Mouse (Mus musculus): Measurements from ENCODE around the gene Mbnl2. TPM values are rescaled to one million over a fixed set of nuclear protein-coding genes. Genes with fewer than 3 reads are reported as not detected.

The Mbnl2 gene
- polyA plus RNA-seq, 1 experiment, result 24.6 TPM

GRCm38 (mm10) chr14:120394216-120394615 is 118.7 kb downstream of the Mbnl2 start:
- Histone ChIP-seq H3K4me1 (ENCODE audit: control insufficient read depth, insufficient read depth, low read length) (no peaks in the 10 kb centered on the region; the same call in 1 of the 2 replicates), H3K4me3 (replicated peaks; ENCODE audit: control insufficient read depth, low read depth, low read length) (no peak overlapping the region), H3K27ac (ENCODE audit: control insufficient read depth, insufficient read depth, low read depth, low read length, poor library complexity) (no peak overlapping the region)
- TF ChIP-seq POLR2A (IDR thresholded peaks at IDR 0.05; ENCODE audit: borderline replicate concordance, control insufficient read depth, low read depth, low read length) (no peak), CTCF (IDR thresholded peaks at IDR 0.05; ENCODE audit: control insufficient read depth, insufficient read depth, low read length) (no peak)
- 84% methylated on average over 3 of the region's 3 CpGs for WGBS

GRCm38 (mm10) chr14:120394827-120395226 is 119.4 kb downstream of the Mbnl2 start:
- H3K4me3 ChIP-seq (replicated peaks; ENCODE audit: control insufficient read depth, low read depth, low read length), result no peak overlapping the region
- H3K4me1 ChIP-seq (ENCODE audit: control insufficient read depth, insufficient read depth, low read length), result no peaks in the 10 kb centered on the region; the same call in 1 of the 2 replicates
- no peak overlapping the region for H3K27ac ChIP-seq (ENCODE audit: control insufficient read depth, insufficient read depth, low read depth, low read length, poor library complexity)
- TF ChIP-seq CTCF (IDR thresholded peaks at IDR 0.05; ENCODE audit: control insufficient read depth, insufficient read depth, low read length), result no peak
- no peak for TF ChIP-seq POLR2A (IDR thresholded peaks at IDR 0.05; ENCODE audit: borderline replicate concordance, control insufficient read depth, low read depth, low read length)
- WGBS, result 14% methylated on average over 3 of the region's 3 CpGs

- H3K4me1 ChIP-seq (ENCODE audit: control insufficient read depth, insufficient read depth, low read length), result no peaks in the 10 kb centered on the region; the same call in 1 of the 2 replicates
- no peak for TF ChIP-seq CTCF (IDR thresholded peaks at IDR 0.05; ENCODE audit: control insufficient read depth, insufficient read depth, low read length)
- no peak for TF ChIP-seq POLR2A (IDR thresholded peaks at IDR 0.05; ENCODE audit: borderline replicate concordance, control insufficient read depth, low read depth, low read length)
- 84% methylated on average over 9 of the region's 9 CpGs for WGBS
Observed at GRCm38 (mm10) chr14:120395501-120395900, 120.0 kb downstream of the Mbnl2 start.

DNA sequence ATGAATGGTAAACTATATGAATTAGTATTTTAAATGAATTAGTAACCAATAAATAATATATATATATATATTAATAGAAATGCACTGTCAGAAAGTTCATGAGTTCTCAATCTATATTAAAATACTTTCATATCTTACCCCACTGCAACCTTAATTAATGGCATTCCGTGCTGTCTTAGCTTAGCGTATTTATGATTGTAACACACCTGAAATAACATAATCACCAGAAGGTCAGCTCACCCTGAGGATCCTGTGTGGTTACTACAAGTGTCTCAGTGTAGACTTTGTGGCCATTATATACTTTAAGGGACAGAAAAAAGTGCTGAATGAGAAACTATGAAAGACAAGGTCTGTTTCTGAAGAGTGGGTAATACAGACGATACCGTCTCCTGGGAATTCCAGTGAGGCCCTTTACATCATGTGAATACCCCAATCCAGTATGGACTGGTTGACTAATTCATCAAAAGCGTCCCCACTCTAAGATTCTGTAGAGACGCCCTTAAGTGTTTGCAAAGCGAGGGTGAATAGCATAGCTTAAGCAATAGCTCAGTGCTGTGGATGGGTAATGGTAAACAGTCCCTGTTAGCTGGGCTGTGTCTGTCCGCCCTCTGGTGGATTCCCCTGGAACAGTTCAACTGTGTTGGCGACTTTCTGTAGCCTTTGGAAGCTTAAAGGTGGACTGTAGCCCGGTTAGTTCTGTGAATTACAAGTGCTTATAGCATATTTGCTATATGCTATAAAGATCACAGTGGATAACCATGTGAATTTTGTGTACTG is 122.6 kb downstream of the Mbnl2 start:
- 47% methylated on average over 10 of the region's 10 CpGs for WGBS
- Histone ChIP-seq H3K4me1 (ENCODE audit: control insufficient read depth, insufficient read depth, low read length) (no peaks in the 10 kb centered on the region; the same call in 1 of the 2 replicates), H3K4me3 (replicated peaks; ENCODE audit: control insufficient read depth, low read depth, low read length) (no peak overlapping the region), H3K27ac (ENCODE audit: control insufficient read depth, insufficient read depth, low read depth, low read length, poor library complexity) (no peak overlapping the region)
- TF ChIP-seq CTCF (IDR thresholded peaks at IDR 0.05; ENCODE audit: control insufficient read depth, insufficient read depth, low read length), result peak; percentile 83
- TF ChIP-seq POLR2A (IDR thresholded peaks at IDR 0.05; ENCODE audit: borderline replicate concordance, control insufficient read depth, low read depth, low read length), result no peak

More at GRCm38 (mm10) chr14:120395501-120395900, 120.0 kb downstream of the Mbnl2 start:
- Histone ChIP-seq H3K27ac (ENCODE audit: control insufficient read depth, insufficient read depth, low read depth, low read length, poor library complexity) (no peak overlapping the region), H3K4me3 (replicated peaks; ENCODE audit: control insufficient read depth, low read depth, low read length) (no peak overlapping the region)

GRCm38 (mm10) chr14:120399614-120400013 is 124.1 kb downstream of the Mbnl2 start:
- 38% methylated on average over 6 of the region's 6 CpGs for WGBS
- TF ChIP-seq POLR2A (IDR thresholded peaks at IDR 0.05; ENCODE audit: borderline replicate concordance, control insufficient read depth, low read depth, low read length) (no peak), CTCF (IDR thresholded peaks at IDR 0.05; ENCODE audit: control insufficient read depth, insufficient read depth, low read length) (no peak)
- H3K27ac ChIP-seq (ENCODE audit: control insufficient read depth, insufficient read depth, low read depth, low read length, poor library complexity), result no peak overlapping the region; the same call in 1 of the 2 replicates

DNA sequence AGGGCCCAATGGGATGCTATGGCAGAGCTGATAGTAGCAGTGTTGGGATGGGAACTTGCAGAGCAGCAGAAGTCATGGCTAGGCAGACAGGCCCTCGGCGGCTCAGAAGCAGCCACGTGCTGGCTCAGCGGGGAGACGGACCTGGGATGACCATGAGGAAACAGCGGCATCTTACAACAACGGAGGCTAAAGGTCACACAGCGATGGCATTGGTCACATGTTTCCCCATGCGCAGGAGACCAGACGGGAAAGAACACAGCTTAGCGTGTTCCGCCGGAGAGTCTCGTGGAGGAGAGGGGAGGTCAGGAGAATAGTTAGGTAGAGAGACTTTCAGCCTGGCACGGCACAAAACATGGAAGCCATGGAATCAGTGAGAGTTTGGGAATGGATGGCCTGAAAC is 125.7 kb downstream of the Mbnl2 start:
- WGBS, result 92% methylated on average over 15 of the region's 15 CpGs
- Histone ChIP-seq H3K4me1 (ENCODE audit: control insufficient read depth, insufficient read depth, low read length) (peaks cover 4% of the 10 kb centered on the region; the same call in 1 of the 2 replicates), H3K4me3 (replicated peaks; ENCODE audit: control insufficient read depth, low read depth, low read length) (no peak overlapping the region), H3K27ac (ENCODE audit: control insufficient read depth, insufficient read depth, low read depth, low read length, poor library complexity) (no peak overlapping the region)
- TF ChIP-seq POLR2A (IDR thresholded peaks at IDR 0.05; ENCODE audit: borderline replicate concordance, control insufficient read depth, low read depth, low read length) (no peak), CTCF (IDR thresholded peaks at IDR 0.05; ENCODE audit: control insufficient read depth, insufficient read depth, low read length) (no peak)

More at GRCm38 (mm10) chr14:120399614-120400013, 124.1 kb downstream of the Mbnl2 start:
- Histone ChIP-seq H3K4me3 (replicated peaks; ENCODE audit: control insufficient read depth, low read depth, low read length) (no peak overlapping the region), H3K4me1 (ENCODE audit: control insufficient read depth, insufficient read depth, low read length) (no peaks in the 10 kb centered on the region; the same call in 1 of the 2 replicates)

DNA sequence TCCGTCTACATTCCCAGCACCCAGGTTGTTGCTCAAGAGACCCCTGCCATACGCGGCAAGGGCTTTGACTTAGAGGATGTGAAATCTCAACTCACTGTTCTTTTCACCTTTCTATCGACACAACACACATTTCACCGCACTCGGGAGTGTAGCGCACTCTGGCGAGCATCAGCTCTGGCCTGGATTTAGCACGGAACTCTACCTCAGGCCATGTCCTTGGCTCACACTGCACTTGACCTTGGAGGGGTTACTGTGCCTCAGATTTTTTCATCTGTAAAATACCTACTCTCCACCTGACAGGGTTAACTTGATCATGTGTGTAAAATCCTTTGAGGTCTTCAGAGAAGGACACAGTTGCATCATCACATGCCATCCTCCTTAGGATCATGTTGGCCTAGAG is 127.2 kb downstream of the Mbnl2 start:
- Histone ChIP-seq H3K4me3 (replicated peaks; ENCODE audit: control insufficient read depth, low read depth, low read length) (no peak overlapping the region), H3K4me1 (ENCODE audit: control insufficient read depth, insufficient read depth, low read length) (peaks cover 4% of the 10 kb centered on the region; the same call in 1 of the 2 replicates), H3K27ac (ENCODE audit: control insufficient read depth, insufficient read depth, low read depth, low read length, poor library complexity) (no peak overlapping the region)
- TF ChIP-seq POLR2A (IDR thresholded peaks at IDR 0.05; ENCODE audit: borderline replicate concordance, control insufficient read depth, low read depth, low read length) (no peak), CTCF (IDR thresholded peaks at IDR 0.05; ENCODE audit: control insufficient read depth, insufficient read depth, low read length) (no peak)
- WGBS, result 82% methylated on average over 9 of the region's 9 CpGs

DNA sequence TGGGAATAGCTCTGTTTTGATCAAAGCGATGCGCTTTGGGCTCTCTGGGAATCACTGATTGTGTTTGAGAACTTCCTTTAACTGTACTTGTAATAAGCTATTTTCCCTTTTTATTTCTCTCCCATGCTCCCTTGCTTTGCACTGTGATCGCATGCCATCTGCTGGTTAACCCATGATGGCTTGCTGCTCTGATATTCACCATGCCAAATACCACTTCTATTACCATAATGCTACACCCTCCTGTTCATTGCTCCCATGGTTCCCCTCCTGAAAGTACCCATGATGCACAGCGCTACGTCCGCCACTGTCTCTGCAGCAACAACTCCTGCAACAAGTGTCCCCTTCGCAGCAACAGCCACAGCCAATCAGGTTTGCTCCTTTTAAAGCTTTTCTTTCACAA is 128.9 kb downstream of the Mbnl2 start:
- Histone ChIP-seq H3K27ac (ENCODE audit: control insufficient read depth, insufficient read depth, low read depth, low read length, poor library complexity) (no peak overlapping the region), H3K4me1 (ENCODE audit: control insufficient read depth, insufficient read depth, low read length) (peaks cover 4% of the 10 kb centered on the region; the same call in 1 of the 2 replicates), H3K4me3 (replicated peaks; ENCODE audit: control insufficient read depth, low read depth, low read length) (no peak overlapping the region)
- WGBS, result 72% methylated on average over 7 of the region's 7 CpGs
- no peak for TF ChIP-seq CTCF (IDR thresholded peaks at IDR 0.05; ENCODE audit: control insufficient read depth, insufficient read depth, low read length)
- no peak for TF ChIP-seq POLR2A (IDR thresholded peaks at IDR 0.05; ENCODE audit: borderline replicate concordance, control insufficient read depth, low read depth, low read length)
